Mouse (Mus musculus) myocyte (in vitro differentiated cells): Measurements from ENCODE around the gene Prr19.

Experiments used
- E2F4 ChIP-seq: IDR thresholded peaks from one replicate; pipeline ENCODE4 v1.6.1; 2011; ENCODE audit warnings: mild to moderate bottlenecking, control low read depth, moderate library complexity; ENCODE audit not compliant: insufficient read depth
- MAX ChIP-seq: IDR thresholded peaks from one replicate; pipeline ENCODE4 v1.6.1; 2011; ENCODE audit warnings: low read depth, mild to moderate bottlenecking, control low read depth
- POLR2A ChIP-seq: IDR thresholded peaks from one replicate; pipeline ENCODE4 v1.6.1; 2011; ENCODE audit warnings: low read depth, mild to moderate bottlenecking, control low read depth, moderate library complexity; ENCODE audit not compliant: insufficient read length
- POLR2AphosphoS2 ChIP-seq: IDR thresholded peaks from one replicate; pipeline ENCODE4 v1.6.1; 2011; ENCODE audit warnings: low read depth, control low read depth; ENCODE audit not compliant: insufficient read length
- SRF ChIP-seq: IDR thresholded peaks from one replicate; pipeline ENCODE4 v1.6.1; 2011; ENCODE audit warnings: low read depth; ENCODE audit not compliant: control insufficient read depth, insufficient read length
- TCF12 ChIP-seq: IDR thresholded peaks from one replicate; pipeline ENCODE4 v1.6.1; 2011; ENCODE audit warnings: mild to moderate bottlenecking, control low read depth; ENCODE audit not compliant: poor library complexity, insufficient read depth, severe bottlenecking
- USF1 ChIP-seq: IDR thresholded peaks from one replicate; pipeline ENCODE4 v1.6.1; 2011; ENCODE audit warnings: low read depth, mild to moderate bottlenecking, control low read depth, moderate library complexity

GRCm38 (mm10) chr7:25273259-25274241, 27.7 kb upstream of the Prr19 start:
- TF ChIP-seq POLR2AphosphoS2 (no peak), POLR2A (no peak), MAX (no peak), SRF (no peak), USF1 (no peak), E2F4 (no peak), TCF12 (no peak)
